Mouse (Mus musculus): ENCODE measurements around the gene Plagl2. TPM values are rescaled to one million over a fixed set of nuclear protein-coding genes. Genes with fewer than 3 reads are reported as not detected.

Gene Plagl2
- polyA plus RNA-seq, 1 experiment from 2014 or later: 24.4 TPM

- no peak overlapping the region for H3K4me2 ChIP-seq
- WGBS (ENCODE audit: insufficient replicate concordance): 76% methylated on average over 4 of the region's 4 CpGs
- no peak overlapping the region for H3K4me3 ChIP-seq
- peaks cover 24% of the 10 kb centered on the region for H3K36me3 ChIP-seq
- no peak overlapping the region for H3K9ac ChIP-seq
- no peaks in the 10 kb centered on the region for H3K9me3 ChIP-seq (replicated peaks)
- no peak for ATAC-seq
- H3K4me1 ChIP-seq: peaks cover 26% of the 10 kb centered on the region
- H3K27ac ChIP-seq: no peak overlapping the region
- H3K27me3 ChIP-seq (replicated peaks): no peaks in the 10 kb centered on the region
Measured at GRCm38 (mm10) chr2:153213351-153213750, 27.9 kb downstream of the Plagl2 start.

GRCm38 (mm10) chr2:153211451-153211850 is 29.8 kb downstream of the Plagl2 start:
- Histone ChIP-seq H3K4me1 (peaks cover 28% of the 10 kb centered on the region), H3K4me2 (no peak overlapping the region), H3K27me3 (replicated peaks) (no peaks in the 10 kb centered on the region), H3K9ac (no peak overlapping the region), H3K27ac (no peak overlapping the region), H3K36me3 (peaks cover 43% of the 10 kb centered on the region), H3K4me3 (no peak overlapping the region), H3K9me3 (replicated peaks) (no peaks in the 10 kb centered on the region)
- 75% methylated on average over 5 of the region's 5 CpGs for WGBS (ENCODE audit: insufficient replicate concordance)
- no peak for ATAC-seq

GRCm38 (mm10) chr2:153209286-153209685 is 31.9 kb downstream of the Plagl2 start:
- 90% methylated on average over 5 of the region's 5 CpGs for WGBS (ENCODE audit: insufficient replicate concordance)
- H3K36me3 ChIP-seq: peaks cover 65% of the 10 kb centered on the region
- ATAC-seq: no peak

GRCm38 (mm10) chr2:153208149-153208548 is 33.1 kb downstream of the Plagl2 start:
- Histone ChIP-seq H3K9ac (no peak overlapping the region), H3K4me1 (0 out of 2 replicates have a peak, but pooled peaks cover 3% of the 10 kb centered on the region), H3K9me3 (replicated peaks) (no peaks in the 10 kb centered on the region), H3K36me3 (peaks cover 75% of the 10 kb centered on the region), H3K4me2 (no peak overlapping the region), H3K27ac (peak overlapping the region; percentile 24; the same call in 1 of the 2 replicates), H3K4me3 (no peak overlapping the region), H3K27me3 (replicated peaks) (no peaks in the 10 kb centered on the region)
- WGBS (ENCODE audit: insufficient replicate concordance): 79% methylated on average over 2 of the region's 2 CpGs
- no peak for ATAC-seq

More at GRCm38 (mm10) chr2:153209286-153209685, 31.9 kb downstream of the Plagl2 start:
- H3K27ac ChIP-seq: no peak overlapping the region
- peaks cover 12% of the 10 kb centered on the region for H3K4me1 ChIP-seq
- no peak overlapping the region for H3K4me2 ChIP-seq
- H3K9me3 ChIP-seq (replicated peaks): no peaks in the 10 kb centered on the region
- no peaks in the 10 kb centered on the region for H3K27me3 ChIP-seq (replicated peaks)
- H3K4me3 ChIP-seq: no peak overlapping the region
- no peak overlapping the region for H3K9ac ChIP-seq

- 72% methylated on average over 1 of the region's 1 CpGs for whole genome bisulfite sequencing (ENCODE audit: insufficient replicate concordance)
- peaks cover 8% of the 10 kb centered on the region for H3K4me1 ChIP-seq
- H3K36me3 ChIP-seq: peaks cover 94% of the 10 kb centered on the region
Measured at GRCm38 (mm10) chr2:153202766-153203165, 38.5 kb downstream of the Plagl2 start.

GRCm38 (mm10) chr2:153199114-153199513 is 42.1 kb downstream of the Plagl2 start:
- Histone ChIP-seq H3K4me1 (peaks cover 14% of the 10 kb centered on the region), H3K9me3 (replicated peaks) (no peaks in the 10 kb centered on the region), H3K9ac (no peak overlapping the region), H3K4me3 (no peak overlapping the region), H3K4me2 (no peak overlapping the region), H3K27me3 (replicated peaks) (no peaks in the 10 kb centered on the region), H3K27ac (no peak overlapping the region), H3K36me3 (peaks cover 90% of the 10 kb centered on the region)
- ATAC-seq: no peak
- WGBS (ENCODE audit: insufficient replicate concordance): 51% methylated on average over 2 of the region's 2 CpGs

More at GRCm38 (mm10) chr2:153202766-153203165, 38.5 kb downstream of the Plagl2 start:
- ATAC-seq: no peak
- Histone ChIP-seq H3K4me3 (no peak overlapping the region), H3K4me2 (no peak overlapping the region), H3K9ac (no peak overlapping the region), H3K27ac (no peak overlapping the region), H3K9me3 (replicated peaks) (no peaks in the 10 kb centered on the region), H3K27me3 (replicated peaks) (no peaks in the 10 kb centered on the region)

GRCm38 (mm10) chr2:153198485-153198884 is 42.7 kb downstream of the Plagl2 start:
- H3K4me3 ChIP-seq: no peak overlapping the region
- H3K9ac ChIP-seq: no peak overlapping the region
- H3K9me3 ChIP-seq (replicated peaks): no peaks in the 10 kb centered on the region
- peaks cover 16% of the 10 kb centered on the region for H3K4me1 ChIP-seq
- H3K27ac ChIP-seq: peak overlapping the region; percentile 45; the same call in 1 of the 2 replicates
- WGBS (ENCODE audit: insufficient replicate concordance): 43% methylated on average over 5 of the region's 5 CpGs
- H3K36me3 ChIP-seq: peaks cover 87% of the 10 kb centered on the region
- no peak for ATAC-seq
- H3K4me2 ChIP-seq: no peak overlapping the region
- H3K27me3 ChIP-seq (replicated peaks): no peaks in the 10 kb centered on the region

- Histone ChIP-seq H3K27ac (peak overlapping the region; percentile 33; the same call in 1 of the 2 replicates), H3K27me3 (replicated peaks) (no peaks in the 10 kb centered on the region), H3K4me1 (peaks cover 16% of the 10 kb centered on the region), H3K4me2 (no peak overlapping the region), H3K4me3 (no peak overlapping the region), H3K36me3 (peaks cover 92% of the 10 kb centered on the region), H3K9ac (no peak overlapping the region), H3K9me3 (replicated peaks) (no peaks in the 10 kb centered on the region)
- WGBS (ENCODE audit: insufficient replicate concordance): 62% methylated on average over 3 of the region's 3 CpGs
- peak; percentile 63 for ATAC-seq
Measured at GRCm38 (mm10) chr2:153194255-153194654, 47.0 kb downstream of the Plagl2 start.

- Histone ChIP-seq H3K27me3 (replicated peaks) (no peaks in the 10 kb centered on the region), H3K4me1 (peaks cover 10% of the 10 kb centered on the region), H3K9me3 (replicated peaks) (no peaks in the 10 kb centered on the region), H3K4me3 (no peak overlapping the region), H3K27ac (no peak overlapping the region), H3K4me2 (no peak overlapping the region), H3K36me3 (peaks cover 95% of the 10 kb centered on the region), H3K9ac (no peak overlapping the region)
- ATAC-seq: no peak
- 54% methylated on average over 2 of the region's 2 CpGs for WGBS (ENCODE audit: insufficient replicate concordance)
Measured at GRCm38 (mm10) chr2:153191242-153191641, 50.0 kb downstream of the Plagl2 start.

- no peaks in the 10 kb centered on the region for H3K27me3 ChIP-seq (replicated peaks)
- peaks cover 100% of the 10 kb centered on the region for H3K36me3 ChIP-seq
- no peaks in the 10 kb centered on the region for H3K9me3 ChIP-seq (replicated peaks)
- no peak overlapping the region for H3K27ac ChIP-seq
- no peak overlapping the region for H3K4me2 ChIP-seq
- peaks cover 6% of the 10 kb centered on the region for H3K4me1 ChIP-seq
- no peak overlapping the region for H3K9ac ChIP-seq
- 77% methylated on average over 2 of the region's 2 CpGs for WGBS (ENCODE audit: insufficient replicate concordance)
- H3K4me3 ChIP-seq: no peak overlapping the region
- ATAC-seq: no peak
Measured at GRCm38 (mm10) chr2:153187848-153188247, 53.4 kb downstream of the Plagl2 start.

- 68% methylated on average over 2 of the region's 2 CpGs for WGBS (ENCODE audit: insufficient replicate concordance)
Measured at GRCm38 (mm10) chr2:153186176-153186591, 55.0 kb downstream of the Plagl2 start.

GRCm38 (mm10) chr2:153179961-153180360 is 61.3 kb downstream of the Plagl2 start:
- Histone ChIP-seq H3K4me2 (no peak overlapping the region), H3K4me3 (no peak overlapping the region), H3K4me1 (peaks cover 14% of the 10 kb centered on the region; the same call in 1 of the 2 replicates), H3K36me3 (peaks cover 75% of the 10 kb centered on the region), H3K27ac (no peak overlapping the region), H3K9me3 (replicated peaks) (no peaks in the 10 kb centered on the region), H3K9ac (no peak overlapping the region), H3K27me3 (replicated peaks) (no peaks in the 10 kb centered on the region)
- ATAC-seq: no peak
- WGBS (ENCODE audit: insufficient replicate concordance): 81% methylated on average over 3 of the region's 3 CpGs

More at GRCm38 (mm10) chr2:153186176-153186591, 55.0 kb downstream of the Plagl2 start:
- Histone ChIP-seq H3K4me1 (peaks cover 6% of the 10 kb centered on the region), H3K27me3 (replicated peaks) (no peaks in the 10 kb centered on the region), H3K9ac (no peak overlapping the region), H3K4me3 (no peak overlapping the region), H3K36me3 (peaks cover 100% of the 10 kb centered on the region), H3K9me3 (replicated peaks) (no peaks in the 10 kb centered on the region), H3K4me2 (no peak overlapping the region), H3K27ac (no peak overlapping the region)
- no peak for ATAC-seq

Data from liver, embryonic 12.5 days (tissue).